In genomic region chr5:4028486-4029173, GRCm38 (mm10) we compare ENCODE assay signal across 25 mouse cellular contexts.
"Had no signal": no experiment of that assay in that cellular context is flagged by ENCODE, and none has a peak within 500 bp of the region (broad histone marks: within the 10 kb centered on the region; RNA-seq: fewer than 3 reads in every experiment).

No protein-coding gene starts in this region.

- H3K27ac ChIP-seq: gastrocnemius, adult 2 months; heart, embryonic 10.5 days; hindbrain, embryonic 10.5 days; hindbrain, embryonic 12.5 days; hindbrain, embryonic 14.5 days; intestine, embryonic 15.5 days; limb, embryonic 13.5 days; limb, embryonic 15.5 days; liver, embryonic 12.5 days; liver, embryonic 14.5 days had no signal

- ATAC-seq: hindbrain, embryonic 16.5 days; inflammation-experienced regulatory T-cells, adult 6 months; intestine, embryonic 15.5 days; intestine, postnatal 0 days; liver, embryonic 12.5 days had no signal

- DNase-seq: gastrocnemius, adult 2 months; gastrocnemius, postnatal 10 days; gastrocnemius, postnatal 25 days; heart, adult 18-20 months; heart, postnatal 14 days; heart, postnatal 4 days; kidney, adult 18-20 months; kidney, adult 8-10 months; kidney, postnatal 10 days; kidney, postnatal 25 days; layer of hippocampus, adult 9-11 months; layer of hippocampus, postnatal 36 days; left cerebral cortex, postnatal 4 days had no signal

- H3K4me3 ChIP-seq: gastrocnemius, adult 2 months; heart, embryonic 10.5 days; hindbrain, embryonic 10.5 days; hindbrain, embryonic 12.5 days; intestine, embryonic 15.5 days; limb, embryonic 13.5 days; limb, embryonic 15.5 days; liver, embryonic 12.5 days had no signal

- H3K4me1 ChIP-seq: hindbrain, embryonic 10.5 days; hindbrain, embryonic 12.5 days; liver, embryonic 12.5 days had no signal

- H3K27me3 ChIP-seq: hindbrain, embryonic 12.5 days; intestine, embryonic 15.5 days; limb, embryonic 13.5 days; limb, embryonic 15.5 days; liver, embryonic 12.5 days had no signal

- H3K9ac ChIP-seq: hindbrain, embryonic 12.5 days; hindbrain, embryonic 14.5 days; intestine, embryonic 15.5 days; limb, embryonic 13.5 days; limb, embryonic 15.5 days; liver, embryonic 12.5 days; liver, embryonic 14.5 days had no signal

- H3K4me2 ChIP-seq: hindbrain, embryonic 12.5 days; hindbrain, embryonic 14.5 days; intestine, embryonic 15.5 days; limb, embryonic 13.5 days; limb, embryonic 15.5 days; liver, embryonic 12.5 days had no signal

- H3K9me3 ChIP-seq: heart, embryonic 10.5 days; hindbrain, embryonic 10.5 days; hindbrain, embryonic 12.5 days; intestine, embryonic 15.5 days; limb, embryonic 13.5 days; limb, embryonic 15.5 days; liver, embryonic 12.5 days had no signal
